Mouse (Mus musculus): ENCODE measurements around the gene Gm20425.

Gene Gm20425

GRCm38 (mm10) chr9:103225464-103225863, 4.6 kb downstream of the Gm20425 start:
- in situ Hi-C loops (cut with MboI, MseI): loop anchor here (5.0 kb wide), 1 partner anchor 57 kb away; no protein-coding TSS in a partner anchor

- in situ Hi-C loops (cut with MboI, MseI): loop anchor here (5.0 kb wide), 1 partner anchor 58 kb away; no protein-coding TSS in a partner anchor
Measured at GRCm38 (mm10) chr9:103224721-103225120, 5.4 kb downstream of the Gm20425 start.

- in situ Hi-C loops (cut with MboI, MseI): no loop called here
Measured at GRCm38 (mm10) chr9:103214281-103214680, 15.8 kb downstream of the Gm20425 start.

- in situ Hi-C loops (cut with MboI, MseI): no loop called here
Measured at GRCm38 (mm10) chr9:103213631-103214030, 16.5 kb downstream of the Gm20425 start.

- in situ Hi-C loops (cut with MboI, MseI): no loop called here
Measured at GRCm38 (mm10) chr9:103212654-103213420, 17.3 kb downstream of the Gm20425 start.

GRCm38 (mm10) chr9:103208802-103209423, 21.2 kb downstream of the Gm20425 start:
- in situ Hi-C loops (cut with MboI, MseI): no loop called here

GRCm38 (mm10) chr9:103207846-103208245, 22.3 kb downstream of the Gm20425 start:
- in situ Hi-C loops (cut with MboI, MseI): no loop called here

GRCm38 (mm10) chr9:103205786-103206185, 24.3 kb downstream of the Gm20425 start:
- in situ Hi-C loops (cut with MboI, MseI): no loop called here

GRCm38 (mm10) chr9:103201561-103202260, 28.4 kb downstream of the Gm20425 start, which contains the start of gene Srprb:
Gene Srprb (minus strand): TSS chr9:103202137.
- in situ Hi-C loops (cut with MboI, MseI): no loop called here

GRCm38 (mm10) chr9:103188416-103188815, 41.7 kb downstream of the Gm20425 start:
- in situ Hi-C loops (cut with MboI, MseI): no loop called here

- in situ Hi-C loops (cut with MboI, MseI): no loop called here
Measured at GRCm38 (mm10) chr9:103186747-103187146, 43.4 kb downstream of the Gm20425 start.

- in situ Hi-C loops (cut with MboI, MseI): no loop called here
Measured at GRCm38 (mm10) chr9:103185946-103186345, 44.2 kb downstream of the Gm20425 start.

GRCm38 (mm10) chr9:103184855-103185254, 45.3 kb downstream of the Gm20425 start:
- in situ Hi-C loops (cut with MboI, MseI): loop anchor here (5.0 kb wide), 1 partner anchor 93 kb away; no protein-coding TSS in a partner anchor

- in situ Hi-C loops (cut with MboI, MseI): loop anchor here (5.0 kb wide), 1 partner anchor 90 kb away; no protein-coding TSS in a partner anchor
Measured at GRCm38 (mm10) chr9:103181886-103182285, 48.2 kb downstream of the Gm20425 start.

GRCm38 (mm10) chr9:103180807-103181565, 49.1 kb downstream of the Gm20425 start:
- in situ Hi-C loops (cut with MboI, MseI): loop anchor here (5.0 kb wide), 1 partner anchor 89 kb away; no protein-coding TSS in a partner anchor

- in situ Hi-C loops (cut with MboI, MseI): loop anchor here (5.0 kb wide), 1 partner anchor 88 kb away; no protein-coding TSS in a partner anchor
Measured at GRCm38 (mm10) chr9:103180303-103180702, 49.8 kb downstream of the Gm20425 start.

GRCm38 (mm10) chr9:103175692-103176091, 54.4 kb downstream of the Gm20425 start:
- in situ Hi-C loops (cut with MboI, MseI): loop anchor here (10.0 kb wide), 1 partner anchor 541 kb away; no protein-coding TSS in a partner anchor

GRCm38 (mm10) chr9:103174771-103175519, 55.2 kb downstream of the Gm20425 start:
- in situ Hi-C loops (cut with MboI, MseI): loop anchor here (10.0 kb wide), 1 partner anchor 540 kb away; no protein-coding TSS in a partner anchor

- in situ Hi-C loops (cut with MboI, MseI): no loop called here
Measured at GRCm38 (mm10) chr9:103168771-103169170, 61.3 kb downstream of the Gm20425 start.

GRCm38 (mm10) chr9:103168046-103168445, 62.1 kb downstream of the Gm20425 start:
- in situ Hi-C loops (cut with MboI, MseI): no loop called here

Data from T-helper 1 cell (primary cell).